Mouse (Mus musculus): ENCODE data around the gene Macf1.
A peak's percentile ranks its signal among the peaks of the same experiment; 100 is the strongest.

Macf1 gene

DNA sequence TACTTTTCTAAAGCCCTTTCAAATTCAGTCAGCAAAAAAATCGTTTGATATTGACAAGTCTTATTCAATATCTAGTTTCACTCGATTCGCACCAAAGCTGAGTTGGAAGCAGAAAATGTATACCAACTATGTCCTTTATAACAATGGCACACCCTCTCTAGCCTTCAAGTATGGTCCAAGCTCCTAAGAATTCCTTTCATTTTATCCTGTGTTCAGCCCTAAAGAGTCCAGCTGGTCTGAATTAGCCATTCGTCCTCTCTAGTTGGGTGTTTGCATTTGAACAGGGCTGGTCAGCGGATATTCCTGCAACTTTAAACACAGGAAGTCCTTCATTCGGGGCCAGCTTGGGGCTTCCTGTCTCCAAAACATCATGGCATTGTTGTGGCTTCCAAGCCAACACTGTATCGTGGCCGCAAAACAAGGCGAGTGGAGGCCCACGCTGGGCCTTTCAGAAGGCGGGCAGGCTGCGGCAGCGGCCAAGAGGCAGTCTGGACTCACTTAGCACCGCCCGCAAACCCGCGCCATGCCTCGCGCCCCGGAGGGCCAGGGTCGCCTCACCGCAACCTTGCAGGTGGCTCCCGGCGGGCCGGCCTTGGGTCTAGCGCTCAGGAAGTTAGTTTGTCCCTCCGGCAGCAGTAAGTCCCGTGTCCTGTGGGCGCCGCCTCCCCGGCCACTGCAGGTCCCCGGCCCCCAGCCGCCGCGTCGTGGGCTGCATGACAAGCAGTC lies 273.0 kb downstream of the Macf1 start:
- no peak for DNase-seq (ENCODE audit: low read depth, low spot score)

DNA sequence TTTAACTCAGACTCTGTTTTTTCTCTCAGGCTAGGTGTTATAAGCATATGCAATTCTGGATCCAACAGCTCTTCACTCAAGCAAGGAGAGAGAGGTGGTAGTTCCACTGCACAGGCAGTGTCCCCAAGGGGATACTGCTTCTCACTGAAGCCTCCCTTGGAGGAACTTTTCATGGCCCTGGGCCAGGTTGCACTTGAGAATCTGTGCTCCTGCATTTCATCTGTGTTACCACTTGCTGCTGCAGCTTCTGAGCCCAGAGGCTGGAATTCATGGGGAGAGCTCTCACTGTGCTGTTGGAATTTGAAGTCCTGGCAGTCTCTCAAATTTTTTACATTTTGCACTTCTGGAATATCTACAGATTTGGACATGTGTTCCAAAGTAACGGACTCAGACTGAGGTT lies 274.4 kb downstream of the Macf1 start:
- DNase-seq (ENCODE audit: low read depth, low spot score): peak; percentile 46

DNA sequence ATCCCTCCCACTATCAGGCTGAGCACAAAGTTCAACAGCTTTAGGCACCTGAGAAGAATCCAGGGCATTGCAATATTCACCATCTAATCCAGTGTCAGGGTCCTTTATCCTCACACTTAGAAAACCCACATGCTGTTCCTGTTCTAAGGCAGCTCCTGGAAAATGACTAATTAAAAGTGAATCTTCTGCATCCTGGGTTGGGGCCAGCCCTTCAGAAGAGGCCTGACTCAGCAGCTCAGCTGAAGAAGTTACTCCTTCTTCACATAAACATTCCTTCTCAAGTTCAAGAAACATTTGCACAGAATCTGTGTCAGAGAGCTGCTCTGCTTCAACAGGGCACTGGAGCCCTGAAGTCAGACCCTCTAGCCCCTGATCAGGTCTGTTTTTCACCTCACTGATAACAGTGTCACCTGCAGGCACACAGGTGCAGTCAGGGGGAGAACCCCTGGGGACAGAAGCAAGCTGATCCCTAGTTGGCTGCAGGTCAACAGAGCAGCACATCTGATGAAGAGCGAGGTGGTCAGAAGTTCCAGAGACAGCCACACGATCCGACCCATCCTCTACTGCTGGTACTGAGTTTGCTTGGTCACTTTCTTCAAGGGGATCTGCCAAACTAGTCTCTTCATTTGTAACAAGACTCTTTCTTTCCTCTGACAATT lies 275.0 kb downstream of the Macf1 start:
- DNase-seq (ENCODE audit: low read depth, low spot score): peak; percentile 57

DNA sequence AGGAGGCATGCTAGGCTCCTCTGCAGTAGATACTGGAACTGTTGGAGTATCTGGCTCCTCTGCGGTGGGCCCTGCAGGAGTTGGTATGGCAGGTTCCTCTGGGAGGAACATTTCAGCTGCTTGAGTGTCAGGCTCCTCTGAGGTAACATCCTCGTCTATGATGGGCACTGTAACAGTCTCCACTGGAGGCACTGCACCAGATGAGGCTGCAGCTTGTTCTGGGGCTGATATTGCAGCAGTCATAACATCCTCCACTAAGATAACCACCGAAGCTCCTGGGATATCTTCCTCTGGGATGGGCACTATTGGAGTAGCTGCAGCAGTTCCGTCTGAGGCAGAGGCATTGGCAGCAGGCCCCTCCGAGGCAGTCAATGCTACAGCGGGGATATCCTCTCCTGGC lies 276.4 kb downstream of the Macf1 start:
- no peak for DNase-seq (ENCODE audit: low read depth, low spot score)

DNA sequence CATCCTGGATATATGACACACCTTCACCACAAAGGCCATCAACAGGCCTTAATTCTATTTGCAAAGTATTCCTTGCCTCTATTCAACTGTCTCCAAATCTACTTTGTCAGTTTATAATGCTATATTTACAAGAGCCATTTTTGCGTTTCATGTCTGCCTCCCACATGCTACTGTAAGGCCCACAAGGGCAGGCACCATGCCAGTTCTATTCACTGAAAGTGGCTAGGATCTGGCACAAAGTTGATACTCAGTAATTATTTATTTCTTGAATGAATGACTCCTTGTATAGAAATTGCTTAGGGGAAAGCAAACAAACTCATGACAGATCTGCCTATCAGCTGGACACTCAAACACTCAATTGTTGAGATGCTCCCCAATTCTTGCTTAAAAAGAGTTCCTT lies 280.1 kb downstream of the Macf1 start:
- no peak for DNase-seq (ENCODE audit: low read depth, low spot score)

DNA sequence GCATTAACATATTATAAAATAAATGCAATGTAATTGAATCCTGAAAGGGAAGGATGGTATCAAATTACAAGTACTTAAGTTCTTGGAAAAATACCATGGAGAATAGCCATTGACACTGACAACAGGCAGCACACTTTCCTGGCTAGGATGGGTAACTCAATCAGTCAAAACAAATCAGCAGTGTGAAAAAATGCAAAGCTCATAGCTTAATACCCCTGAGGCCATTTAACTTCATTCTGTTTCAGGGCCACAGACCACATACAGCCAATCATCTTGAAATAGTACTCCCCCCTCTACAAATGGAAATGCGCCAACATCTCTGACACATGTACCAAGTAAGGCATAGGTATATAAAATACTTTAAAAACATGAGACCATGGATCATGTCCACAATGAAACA lies 281.9 kb downstream of the Macf1 start:
- no peak for DNase-seq (ENCODE audit: low read depth, low spot score)

DNA sequence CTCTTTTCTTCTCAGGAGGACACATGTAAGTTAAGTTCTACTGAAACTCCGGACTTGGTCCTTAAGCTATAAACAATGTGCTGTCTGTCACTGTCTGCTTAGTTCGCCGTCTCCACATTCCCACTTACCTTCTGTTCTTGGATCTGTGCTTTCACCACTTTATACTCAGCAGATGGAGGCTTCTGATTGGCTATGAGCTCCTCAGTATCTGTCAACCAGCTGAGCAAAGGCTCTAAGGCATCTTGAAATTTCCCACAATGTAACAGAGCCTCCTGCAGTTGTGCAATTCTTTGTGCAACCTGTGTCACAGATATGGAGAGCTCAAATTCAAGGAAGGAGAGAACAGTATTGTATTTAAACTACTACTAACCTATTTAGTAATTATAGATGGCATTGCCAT lies 282.9 kb downstream of the Macf1 start:
- no peak for DNase-seq (ENCODE audit: low read depth, low spot score)

DNA sequence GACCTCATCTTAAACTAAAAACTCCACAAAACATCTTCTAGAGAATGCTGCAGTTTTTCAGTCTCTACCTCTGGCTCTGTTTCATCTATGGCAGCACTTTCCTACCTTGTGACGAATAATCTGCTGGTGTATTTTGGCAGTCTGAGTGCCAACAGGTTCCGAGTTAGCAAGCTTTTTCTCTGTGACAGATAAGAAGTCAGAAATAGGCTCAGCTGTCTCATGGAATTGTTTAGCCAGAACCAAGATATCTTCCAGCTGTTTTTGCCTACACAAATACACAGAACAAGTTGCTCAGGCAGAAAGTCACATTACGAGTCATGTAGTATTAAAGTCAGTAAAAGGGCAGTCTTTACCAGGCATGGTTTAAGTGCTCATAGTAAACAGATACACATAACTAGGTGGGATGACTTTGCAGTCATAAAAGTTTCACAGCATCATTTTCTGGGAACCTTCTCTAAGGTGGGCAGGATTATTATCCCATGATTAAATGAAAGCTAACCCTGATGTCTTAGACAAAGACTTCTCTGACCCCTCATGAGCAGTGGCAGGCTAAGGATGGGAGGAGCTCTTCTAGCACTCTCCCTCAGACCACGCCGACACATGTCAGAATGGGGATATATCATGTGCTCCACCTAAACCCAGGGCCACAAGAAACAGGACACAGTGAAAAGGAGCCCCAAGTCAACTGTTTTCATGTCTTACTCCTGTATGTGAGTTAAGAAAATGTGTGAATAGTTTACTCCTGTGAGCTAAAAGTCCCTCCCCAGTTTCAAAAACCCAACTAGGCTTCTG lies 286.3 kb downstream of the Macf1 start:
- DNase-seq (ENCODE audit: low read depth, low spot score): no peak

DNA sequence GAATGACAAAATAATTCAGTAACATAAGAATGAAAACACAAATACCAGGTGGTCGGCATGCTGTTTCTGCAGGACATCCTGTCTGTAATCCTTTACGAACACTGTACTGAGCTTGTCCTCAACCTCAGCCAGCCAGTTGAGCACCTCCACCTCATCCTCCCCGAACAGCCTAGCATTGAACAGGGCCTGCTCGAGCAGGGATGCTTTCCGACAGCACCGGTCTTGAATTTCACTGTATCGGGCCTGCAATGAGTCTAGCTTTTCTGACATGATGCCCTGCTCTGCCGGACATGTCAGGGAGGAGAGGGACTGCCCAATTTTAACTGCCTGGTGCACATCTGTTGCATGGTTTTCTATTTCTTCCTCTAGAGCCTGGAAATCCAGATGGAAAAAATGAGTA lies 287.1 kb downstream of the Macf1 start:
- DNase-seq (ENCODE audit: low read depth, low spot score): no peak

DNA sequence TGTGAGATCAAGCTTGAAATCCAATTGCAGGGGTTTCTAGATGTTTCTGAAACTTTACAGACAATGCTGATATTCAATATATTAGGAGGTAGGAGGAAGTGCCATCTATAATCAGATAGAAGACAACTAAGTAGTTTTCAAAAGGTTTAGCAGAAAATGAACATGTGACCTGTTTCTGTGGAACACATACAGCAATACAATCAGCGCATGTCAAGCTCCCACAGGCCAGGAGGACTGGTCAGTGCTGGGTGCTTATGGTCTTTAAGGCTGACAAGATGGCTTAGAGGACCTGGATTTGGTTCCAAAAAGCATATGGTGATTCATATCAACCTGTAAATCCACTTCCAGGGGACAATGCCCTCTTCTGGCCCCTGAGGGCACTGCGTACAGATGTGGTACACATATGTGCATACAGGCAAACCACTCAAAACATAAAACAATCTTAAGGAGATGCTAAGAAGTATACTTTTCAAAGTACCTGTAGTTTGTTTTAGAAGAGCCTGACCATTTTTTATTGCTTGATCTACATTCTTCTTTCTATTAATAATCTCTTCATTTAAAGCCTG lies 288.6 kb downstream of the Macf1 start:
- peak; percentile 63 for DNase-seq (ENCODE audit: low read depth, low spot score)

DNA sequence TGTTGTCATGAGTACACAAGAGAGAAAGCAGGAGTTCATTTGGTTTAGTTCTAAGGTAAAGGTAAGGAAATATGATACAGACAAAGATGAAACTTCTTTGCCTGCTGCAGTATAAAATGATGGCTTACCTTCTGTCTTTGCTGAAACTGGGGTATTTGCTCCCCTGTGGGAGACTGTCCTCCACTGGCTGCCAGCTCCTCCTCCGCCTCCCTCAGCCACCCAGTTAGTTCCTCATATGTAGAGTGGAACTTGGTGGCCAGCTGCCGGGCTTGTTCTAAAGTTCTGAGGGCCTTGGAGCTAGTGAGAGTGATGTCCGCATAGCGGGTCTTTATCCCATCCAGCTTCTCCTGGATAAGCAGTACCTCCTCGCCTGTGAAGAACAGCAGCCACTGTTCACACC lies 289.3 kb downstream of the Macf1 start:
- peak; percentile 69 for DNase-seq (ENCODE audit: low read depth, low spot score)

DNA sequence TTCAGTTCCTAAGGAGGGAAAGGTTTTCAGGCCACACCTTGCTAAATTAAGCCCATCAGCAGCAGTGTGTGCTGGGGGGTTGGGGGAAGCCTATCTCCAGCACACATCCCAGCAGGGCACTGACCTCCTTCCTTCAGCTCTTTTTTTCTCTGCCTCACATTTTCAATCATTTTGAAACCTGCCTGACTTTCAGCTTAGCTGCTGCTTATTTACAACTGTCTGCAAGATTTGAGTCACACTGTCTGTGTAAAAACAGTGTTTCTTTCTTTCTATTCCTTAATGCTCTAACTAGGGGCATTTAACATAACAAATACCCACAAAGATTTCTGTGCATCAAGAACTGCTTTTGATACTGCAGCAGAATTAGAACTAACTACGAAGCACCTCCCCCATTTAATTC lies 289.9 kb downstream of the Macf1 start:
- DNase-seq (ENCODE audit: low read depth, low spot score): peak; percentile 59

DNA sequence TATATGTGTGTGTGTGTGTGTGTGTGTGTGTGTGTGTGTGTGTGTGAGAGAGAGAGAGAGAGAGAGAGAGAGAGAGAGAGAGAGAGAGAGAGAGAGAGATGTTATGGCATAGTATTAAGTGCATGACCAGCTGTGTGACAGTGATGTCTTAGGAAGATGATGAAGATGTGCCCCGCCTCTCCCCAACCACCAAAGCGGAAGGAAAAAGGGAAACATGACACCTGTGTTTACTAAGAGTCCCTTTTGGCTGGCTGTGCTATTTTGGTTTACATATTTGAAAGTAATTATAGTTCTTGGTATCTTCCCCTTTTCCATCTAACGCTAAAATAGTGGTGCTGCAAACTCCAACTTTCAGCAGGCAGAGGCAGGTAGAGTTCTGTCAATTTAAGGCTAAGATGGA lies 291.2 kb downstream of the Macf1 start:
- peak; percentile 91 for DNase-seq (ENCODE audit: low read depth, low spot score)

DNA sequence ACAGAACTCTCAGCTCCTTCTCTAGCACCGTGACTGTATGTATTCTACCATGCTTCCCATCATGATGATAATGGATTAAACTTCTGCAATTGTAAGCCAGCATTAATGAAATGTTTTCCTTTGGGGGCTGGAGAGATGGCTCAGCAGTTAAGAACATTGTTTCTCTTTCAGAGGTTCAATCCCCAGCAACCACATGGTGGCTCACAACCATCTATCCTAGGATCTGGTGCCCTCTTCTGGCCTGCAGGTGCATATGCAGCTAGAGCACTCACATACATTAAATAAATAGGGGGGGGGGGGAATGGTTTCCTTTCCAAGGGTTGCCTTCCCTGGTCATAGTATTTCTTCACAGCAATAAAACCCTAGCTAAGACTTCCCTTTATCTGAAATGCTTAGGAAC lies 292.0 kb downstream of the Macf1 start:
- DNase-seq (ENCODE audit: low read depth, low spot score): peak; percentile 79

DNA sequence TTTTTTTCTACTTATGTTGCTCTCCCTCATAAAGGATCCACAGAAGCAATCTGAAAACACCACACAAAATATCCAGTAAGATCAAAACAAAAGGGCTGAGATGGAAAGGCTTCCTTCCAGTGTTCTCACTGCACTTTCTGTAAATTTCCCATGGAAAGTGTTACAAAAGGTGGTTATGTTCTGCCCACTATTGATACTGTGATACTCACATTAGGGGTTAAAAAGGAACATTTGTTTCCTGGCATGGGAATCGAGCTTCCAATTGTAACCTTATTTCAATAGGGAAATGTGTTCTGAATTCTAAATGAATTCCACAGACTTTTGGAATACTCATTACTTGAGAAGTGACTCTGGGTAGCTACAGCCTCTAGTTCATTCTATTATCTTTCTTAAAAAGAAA lies 299.1 kb downstream of the Macf1 start:
- DNase-seq (ENCODE audit: low read depth, low spot score): no peak

DNA sequence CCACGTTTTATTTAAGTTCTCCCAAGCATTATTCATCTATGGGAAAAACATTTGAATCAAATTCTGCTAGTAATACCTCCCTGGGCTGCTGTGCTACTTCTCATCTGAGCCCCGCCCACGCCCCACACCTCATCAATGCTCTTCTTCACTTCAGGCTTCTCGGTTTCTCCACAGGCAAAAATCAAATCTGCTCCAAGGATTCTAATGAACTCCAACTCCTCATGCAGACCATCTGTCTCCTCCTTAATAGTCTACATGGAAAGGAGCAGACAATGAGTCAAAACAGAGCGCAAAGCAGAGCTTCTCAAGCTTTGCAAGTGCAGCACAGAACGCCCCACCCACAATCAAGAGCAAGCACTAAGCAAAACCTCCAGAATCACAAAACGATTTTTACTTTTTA lies 301.0 kb downstream of the Macf1 start:
- no peak for DNase-seq (ENCODE audit: low read depth, low spot score)

DNA sequence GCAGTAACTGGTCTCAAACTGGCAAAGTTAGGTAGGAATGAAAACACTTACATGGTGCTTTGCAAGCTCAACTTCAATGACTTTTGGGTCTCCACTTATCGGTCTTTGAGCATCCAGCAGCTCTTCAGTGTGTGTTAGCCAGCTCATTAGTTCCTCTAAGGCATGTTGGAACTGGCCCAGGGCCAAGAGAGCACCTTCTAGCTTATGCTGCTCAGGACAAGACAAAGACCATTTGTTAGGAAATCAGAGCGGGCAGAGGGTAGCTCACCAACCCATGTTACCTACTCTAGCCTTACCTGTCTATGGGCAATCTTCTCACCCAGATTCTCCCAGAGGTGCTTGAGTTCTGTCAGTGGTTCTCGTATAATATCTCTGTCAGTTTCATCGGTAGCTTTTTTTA lies 302.1 kb downstream of the Macf1 start:
- no peak for DNase-seq (ENCODE audit: low read depth, low spot score)

DNA sequence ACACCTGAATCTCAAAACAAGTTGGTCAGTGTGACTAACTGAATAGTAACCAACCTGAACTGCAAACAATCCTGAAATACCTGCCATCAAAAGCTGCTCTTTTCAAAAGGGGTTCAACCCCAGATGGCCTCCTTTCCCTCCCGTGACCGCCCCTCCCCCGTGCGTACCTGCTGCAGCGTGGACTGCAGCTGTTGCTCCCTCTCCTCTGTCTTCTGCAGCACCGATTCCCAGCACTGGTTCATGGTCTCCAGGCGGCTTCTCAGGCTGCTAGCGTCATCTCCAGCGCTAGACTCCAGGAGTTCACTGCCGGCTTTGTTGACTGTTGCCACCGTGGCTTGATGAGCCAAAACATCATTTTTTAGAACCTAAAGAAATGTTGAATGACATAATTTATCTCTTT lies 302.6 kb downstream of the Macf1 start:
- no peak for DNase-seq (ENCODE audit: low read depth, low spot score)

DNA sequence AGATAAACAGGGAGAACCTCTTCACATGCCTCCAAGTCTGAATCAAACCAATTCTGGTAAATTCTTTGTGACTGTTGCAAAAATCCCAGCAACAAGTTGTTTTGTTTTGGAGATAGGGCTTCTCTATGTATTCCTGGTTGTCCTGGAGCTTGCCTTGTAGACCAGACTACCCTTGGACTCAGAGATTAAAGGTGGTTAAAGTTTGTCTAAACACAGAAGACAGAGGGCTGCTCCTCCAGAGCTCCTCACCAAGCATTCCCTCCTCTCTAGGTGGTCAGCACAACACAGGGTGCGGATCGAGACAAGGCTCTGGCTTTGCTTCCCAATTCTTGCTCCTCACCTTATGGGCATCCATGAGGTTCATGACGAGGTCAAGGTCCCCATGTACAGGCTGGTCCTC lies 308.1 kb downstream of the Macf1 start:
- no peak for DNase-seq (ENCODE audit: low read depth, low spot score)

DNA sequence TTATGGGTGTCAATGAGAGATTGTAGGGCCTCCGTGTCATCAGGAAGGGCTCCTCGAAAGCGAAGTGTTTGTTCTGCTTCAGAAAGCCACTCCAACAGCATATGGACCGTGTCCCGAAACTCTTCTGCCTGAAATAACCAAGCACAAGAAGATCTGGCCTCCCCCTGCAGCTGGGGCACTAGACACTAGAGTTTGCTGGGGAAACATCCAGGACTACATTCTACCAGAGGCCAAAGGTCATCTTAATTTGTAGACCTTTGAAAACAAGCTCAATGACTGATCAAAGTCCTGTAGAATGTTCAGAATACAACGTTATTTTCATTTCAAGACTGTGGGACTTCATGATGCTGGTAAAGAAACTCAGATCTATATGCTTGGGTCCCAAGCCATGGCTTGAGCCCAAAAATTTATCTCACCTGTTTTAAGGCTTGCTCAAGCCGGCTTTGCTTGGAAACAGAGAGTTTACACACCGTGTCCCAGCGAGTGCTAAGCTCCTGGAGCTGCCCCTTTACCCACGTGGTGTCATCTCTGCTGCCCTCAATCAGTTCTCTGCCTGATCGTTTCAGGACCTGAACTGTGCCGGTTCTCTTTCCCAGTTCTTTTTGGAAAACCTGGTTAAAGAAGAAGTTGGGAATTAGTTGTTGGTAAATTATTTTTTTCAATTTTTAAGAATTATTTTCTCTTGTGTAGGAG lies 309.7 kb downstream of the Macf1 start:
- no peak for DNase-seq (ENCODE audit: low read depth, low spot score)

DNA sequence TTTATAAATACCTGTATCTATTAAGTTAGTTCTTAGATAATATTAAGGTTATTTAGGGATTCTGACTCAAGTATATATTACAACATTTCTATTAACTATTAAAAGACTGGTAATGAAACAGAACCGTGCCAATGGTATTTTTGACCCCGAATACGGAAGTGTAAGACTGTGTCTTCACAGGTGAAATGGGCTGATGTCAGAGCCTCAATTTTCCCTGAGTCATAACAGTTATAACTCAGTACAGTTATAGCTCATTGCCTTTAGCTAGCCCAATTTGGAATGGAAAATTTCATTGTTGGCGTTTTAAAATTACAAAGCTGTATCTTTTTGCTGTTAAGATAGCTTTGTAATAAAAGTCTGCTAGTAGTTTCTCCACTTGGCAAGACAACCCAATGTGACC lies 320.6 kb downstream of the Macf1 start:
- DNase-seq (ENCODE audit: low read depth, low spot score): no peak

DNA sequence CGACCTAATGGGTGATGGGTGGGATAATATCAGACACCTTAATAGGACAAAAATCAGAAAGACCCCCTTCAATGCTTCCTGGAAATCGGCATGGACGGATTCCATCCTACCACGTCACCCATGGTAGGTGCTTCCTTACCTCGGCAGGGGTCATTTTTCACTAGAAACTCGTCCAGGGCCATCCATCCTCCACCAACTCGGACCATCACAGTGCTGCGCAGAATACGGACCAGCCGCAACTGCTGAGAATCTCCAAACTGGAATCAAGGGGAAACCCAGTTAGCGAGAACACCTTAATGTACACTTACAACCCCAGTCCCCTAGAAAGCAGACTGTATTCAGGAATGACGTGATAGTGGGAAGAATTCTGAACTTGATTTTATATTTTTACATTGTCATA lies 323.4 kb downstream of the Macf1 start:
- DNase-seq (ENCODE audit: low read depth, low spot score): no peak

All from A20 (cell line).